Mouse (Mus musculus) CH12.LX (cell line): Measurements from ENCODE around the gene Cbx8.

Experiments used
- CTCF ChIP-seq, 2 experiments: IDR thresholded peaks in 1 of 2; conservative IDR thresholded peaks in 1 of 2; 2 replicates each; pipeline ENCODE4 v1.5.1; 2011 to 2012; ENCODE audit warnings: low read depth in 2 of 2, low read length in 2 of 2, improper control_type of control experiment in 1 of 2, inconsistent platforms in 1 of 2, mild to moderate bottlenecking in 1 of 2, moderate library complexity in 1 of 2
- E2F4 ChIP-seq: IDR thresholded peaks from 2 replicates; pipeline ENCODE4 v1.6.1; 2011; ENCODE audit warnings: low read depth, low read length, improper control_type of control experiment; ENCODE audit not compliant: insufficient replicate concordance
- NRF1 ChIP-seq: IDR thresholded peaks from 2 replicates; pipeline ENCODE4 v1.6.1; 2014; ENCODE audit warnings: low read depth, mild to moderate bottlenecking, inconsistent platforms, low read length, improper control_type of control experiment, moderate library complexity
- POLR2A ChIP-seq: IDR thresholded peaks from 2 replicates; pipeline ENCODE4 v1.6.1; 2011; ENCODE audit warnings: low read depth, mild to moderate bottlenecking, improper control_type of control experiment, low read length

DNA sequence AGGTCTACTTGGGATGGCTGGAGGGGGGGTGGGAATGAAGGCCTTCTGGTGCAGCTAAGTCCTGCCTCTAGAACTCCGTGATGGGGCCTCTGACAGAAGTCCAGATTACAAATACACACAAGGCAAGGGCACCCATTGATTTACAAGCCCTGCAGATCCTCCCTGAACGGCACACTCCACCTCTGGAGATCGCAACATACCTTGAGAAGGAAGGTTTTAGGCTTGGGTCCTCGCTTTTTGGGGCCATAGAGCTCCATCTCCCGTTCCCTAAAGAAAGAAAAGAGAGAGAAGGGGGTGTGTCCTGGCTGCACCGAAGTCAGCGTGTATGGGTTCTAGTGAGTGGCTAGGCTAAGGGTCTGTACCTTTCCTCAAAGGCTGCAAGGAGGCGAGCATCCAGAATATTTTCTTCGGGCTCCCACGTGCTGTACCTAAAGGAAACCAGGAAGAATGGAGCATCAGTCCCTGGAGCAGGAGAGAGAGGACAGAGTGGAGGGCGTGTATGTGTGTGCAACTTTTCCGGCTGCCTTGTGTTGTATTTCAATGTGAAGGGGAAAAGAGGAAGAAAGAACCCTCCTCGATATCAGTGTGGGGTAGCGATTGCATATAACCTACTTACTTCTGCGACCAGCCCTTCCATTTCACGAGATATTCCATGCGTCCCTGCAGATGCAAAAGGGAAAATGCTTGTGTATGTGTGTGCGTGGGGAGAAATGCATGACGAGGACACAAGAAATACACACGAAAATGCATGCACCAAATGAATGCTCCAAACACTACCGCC lies 847 bp downstream of the Cbx8 start:
- TF ChIP-seq NRF1 (no peak), POLR2A (no peak), E2F4 (no peak), CTCF (conservative IDR thresholded peaks at IDR 0.05 in 1 of 2, IDR thresholded peaks at IDR 0.05 in 1 of 2; ENCODE audit: low read depth in 2 of 2, low read length in 2 of 2) (no peak)
